Mouse (Mus musculus) embryonic fibroblast, embryonic 13.5 days (primary cell): ENCODE measurements around the gene Eea1.

Experiments
- CTCF ChIP-seq: IDR thresholded peaks from 2 replicates; pipeline ENCODE4 v1.5.1; 2011; ENCODE audit warnings: mild to moderate bottlenecking, control low read depth, low read length, moderate library complexity, borderline replicate concordance; ENCODE audit not compliant: insufficient read depth
- POLR2A ChIP-seq: IDR thresholded peaks from 2 replicates; pipeline ENCODE4 v1.6.1; 2011; ENCODE audit warnings: low read depth, mild to moderate bottlenecking, control low read depth, low read length, moderate library complexity

GRCm38 (mm10) chr10:96075880-96076279 is 135.4 kb downstream of the Eea1 start:
- no peak for TF ChIP-seq POLR2A
- TF ChIP-seq CTCF: no peak
